Mouse (Mus musculus): ENCODE results near the gene Satb1. TPM values are rescaled to one million over a fixed set of nuclear protein-coding genes. Genes with fewer than 3 reads are reported as not detected.

Gene Satb1
- polyA plus RNA-seq, 1 experiment from 2014 or later: 32.1 TPM

DNA sequence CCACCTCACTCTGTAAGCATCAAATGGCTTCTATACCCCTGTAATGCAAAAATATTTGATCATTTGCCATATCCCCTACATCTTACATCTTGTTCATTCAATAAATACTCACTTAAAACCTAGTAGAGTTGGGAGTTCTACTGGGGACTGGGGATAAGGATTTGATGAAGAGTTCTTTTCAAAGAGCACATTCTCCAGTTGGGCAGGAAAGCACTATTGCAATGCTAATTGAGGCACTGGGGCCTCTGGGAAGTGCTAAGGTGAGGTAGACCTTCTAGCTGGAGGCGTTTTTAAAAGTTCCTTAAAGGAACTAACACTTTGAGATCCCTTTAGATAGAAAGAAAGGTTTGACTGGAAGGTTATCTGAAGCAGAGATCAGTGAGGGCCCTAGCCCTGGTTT is 3.8 kb upstream of the Satb1 start:
- Histone ChIP-seq H3K27me3 (peaks cover 22% of the 10 kb centered on the region), H3K36me3 (no peaks in the 10 kb centered on the region), H3K27ac (no peak overlapping the region), H3K9ac (no peak overlapping the region), H3K4me3 (no peak overlapping the region), H3K4me2 (no peak overlapping the region), H3K4me1 (replicated peaks) (peaks cover 16% of the 10 kb centered on the region), H3K9me3 (no peaks in the 10 kb centered on the region)
- ATAC-seq (ENCODE audit: low FRiP score): no peak
- WGBS: 16% methylated on average over 1 of the region's 1 CpGs

DNA sequence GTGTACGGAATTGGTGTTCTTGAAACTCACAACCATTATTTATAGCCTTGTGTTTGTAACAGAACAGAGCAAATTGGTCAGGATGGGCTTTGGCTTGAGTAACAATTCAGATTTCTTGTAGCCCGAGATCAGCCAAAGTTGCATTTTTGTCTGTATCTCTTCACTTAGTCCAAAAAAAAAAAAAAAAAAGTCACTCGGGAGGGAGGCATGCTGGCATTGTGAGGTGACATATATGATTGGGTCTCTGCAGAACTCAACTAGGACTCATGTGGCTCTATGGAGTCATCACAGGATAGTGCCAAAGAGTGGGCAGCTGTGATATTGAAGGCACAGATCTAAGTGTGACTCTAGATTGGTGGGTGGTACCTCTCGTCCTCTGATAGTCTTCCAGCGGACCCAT is 3.2 kb upstream of the Satb1 start:
- Histone ChIP-seq H3K27ac (no peak overlapping the region), H3K4me2 (no peak overlapping the region), H3K4me3 (no peak overlapping the region), H3K4me1 (replicated peaks) (peaks cover 23% of the 10 kb centered on the region), H3K27me3 (peaks cover 29% of the 10 kb centered on the region), H3K36me3 (no peaks in the 10 kb centered on the region), H3K9ac (no peak overlapping the region), H3K9me3 (no peaks in the 10 kb centered on the region)
- WGBS: 93% methylated on average over 5 of the region's 5 CpGs
- ATAC-seq (ENCODE audit: low FRiP score): no peak

DNA sequence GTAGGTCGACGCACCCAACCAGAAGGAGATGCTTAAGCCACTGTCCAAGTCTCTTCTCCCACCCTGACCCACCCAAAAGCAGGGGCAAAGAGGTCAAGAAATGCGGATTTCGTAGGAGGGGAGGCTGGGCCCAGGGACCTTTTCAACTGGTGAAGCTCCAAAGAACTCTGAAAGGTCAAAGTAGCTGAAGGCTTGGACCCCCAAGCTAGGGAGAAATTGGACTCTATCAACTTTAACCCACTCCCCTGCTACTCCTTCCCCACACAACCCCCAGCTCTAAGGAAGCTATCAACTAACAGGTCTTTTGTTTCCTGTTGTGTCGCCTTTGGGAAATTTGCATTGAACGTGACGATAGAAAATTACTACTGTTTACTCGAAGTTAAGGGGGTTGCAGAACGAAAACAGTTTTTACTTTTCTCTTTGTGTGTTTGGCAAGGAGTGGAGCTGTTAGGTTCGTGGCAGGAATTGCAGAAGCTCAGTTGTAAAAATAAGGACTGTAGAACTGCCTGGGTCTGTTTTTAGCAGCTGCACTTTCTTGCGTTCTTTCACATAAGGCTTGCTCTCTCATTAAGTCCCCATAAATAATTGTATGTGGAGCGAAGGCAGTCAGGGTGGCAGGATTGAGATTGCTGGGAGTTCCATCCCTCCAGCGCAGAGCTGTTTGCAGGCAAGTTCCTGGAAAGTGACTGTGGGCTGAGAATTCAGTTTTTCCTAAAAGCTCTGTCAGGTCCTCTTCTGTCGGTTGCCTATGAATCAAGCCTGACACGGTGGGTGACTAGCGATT is 680 bp upstream of the Satb1 start:
- H3K4me1 ChIP-seq (replicated peaks): peaks cover 24% of the 10 kb centered on the region
- ATAC-seq (ENCODE audit: low FRiP score): no peak
- 3% methylated on average over 16 of the region's 16 CpGs for WGBS
- no peaks in the 10 kb centered on the region for H3K9me3 ChIP-seq
- H3K9ac ChIP-seq: peak overlapping the region; percentile 83
- no peaks in the 10 kb centered on the region for H3K36me3 ChIP-seq
- H3K27ac ChIP-seq: no peak overlapping the region
- H3K27me3 ChIP-seq: peaks cover 39% of the 10 kb centered on the region
- H3K4me3 ChIP-seq: peak overlapping the region; percentile 73
- H3K4me2 ChIP-seq: peak overlapping the region; percentile 99

DNA sequence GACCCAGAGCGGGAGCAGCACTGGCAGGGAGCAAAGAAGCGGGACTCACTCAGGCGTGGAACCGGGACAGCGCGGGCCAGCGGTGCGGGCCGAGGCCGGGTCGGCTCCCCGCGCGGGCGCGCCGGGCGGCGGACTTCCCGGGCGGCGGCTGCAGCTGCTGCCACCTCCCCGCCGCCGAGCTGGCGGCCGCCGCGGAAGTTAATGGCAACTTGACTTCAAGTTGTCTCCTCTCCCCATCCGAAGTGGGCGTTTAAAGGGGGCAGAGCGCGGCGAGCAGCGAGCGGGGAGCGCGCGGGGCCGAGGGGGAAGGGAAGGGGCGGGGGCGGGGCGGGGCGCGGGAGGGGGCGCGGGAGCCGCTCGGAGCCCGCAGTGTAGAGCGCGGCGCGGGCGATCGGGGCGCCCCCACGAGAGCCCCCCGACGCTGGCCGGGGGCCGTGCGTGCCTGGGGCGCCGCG is 642 bp downstream of the Satb1 start:
- peak; percentile 84 for ATAC-seq (ENCODE audit: low FRiP score)
- peak overlapping the region; percentile 99 for H3K4me2 ChIP-seq
- H3K9ac ChIP-seq: peak overlapping the region; percentile 83
- H3K4me3 ChIP-seq: peak overlapping the region; percentile 73
- 0% methylated on average over 32 of the region's 66 CpGs for WGBS
- no peaks in the 10 kb centered on the region for H3K9me3 ChIP-seq
- H3K27me3 ChIP-seq: peaks cover 47% of the 10 kb centered on the region
- H3K36me3 ChIP-seq: no peaks in the 10 kb centered on the region
- H3K27ac ChIP-seq: peak overlapping the region; percentile 35
- peaks cover 24% of the 10 kb centered on the region for H3K4me1 ChIP-seq (replicated peaks)

DNA sequence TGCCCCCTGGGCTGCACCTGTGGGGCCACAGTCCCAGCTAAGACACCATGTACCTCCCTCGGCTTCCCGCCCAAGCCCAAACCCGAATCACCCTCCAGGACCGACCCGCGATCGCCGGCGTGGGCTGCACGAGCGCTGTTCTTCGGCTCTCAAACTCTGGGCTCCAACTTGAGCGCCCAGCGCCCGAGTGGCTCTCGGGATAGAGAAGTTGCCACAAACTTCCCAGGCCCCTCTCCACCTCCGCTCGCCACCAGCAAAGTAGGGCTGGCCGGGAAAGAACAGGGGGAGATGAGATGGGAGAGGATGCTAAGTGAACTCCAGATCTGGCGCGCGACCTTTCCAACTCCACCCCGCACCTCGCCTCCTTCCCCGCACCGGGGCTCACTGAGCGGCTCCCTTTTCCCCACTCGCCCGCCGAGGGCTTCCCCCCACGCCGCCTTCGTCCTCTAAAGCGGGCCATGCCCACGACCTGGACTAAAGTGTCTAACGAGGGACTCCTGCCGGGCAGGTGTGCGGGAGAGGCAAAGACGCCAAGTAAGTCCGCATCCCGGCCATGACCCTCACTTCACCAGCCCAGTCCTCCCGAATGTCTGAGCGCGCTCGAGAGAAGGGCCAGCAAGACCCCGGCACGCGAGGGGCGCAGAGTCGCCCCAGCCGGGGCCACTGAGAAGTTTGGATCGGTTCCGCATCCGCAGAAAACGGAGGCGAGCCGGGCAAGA is 1.2 kb downstream of the Satb1 start:
- Histone ChIP-seq H3K36me3 (no peaks in the 10 kb centered on the region), H3K4me2 (peak overlapping the region; percentile 99), H3K4me3 (peak overlapping the region; percentile 73), H3K9ac (peak overlapping the region; percentile 83), H3K27ac (peak overlapping the region; percentile 35), H3K27me3 (peaks cover 49% of the 10 kb centered on the region), H3K9me3 (no peaks in the 10 kb centered on the region), H3K4me1 (replicated peaks) (peaks cover 24% of the 10 kb centered on the region)
- under 1% methylated on average over 55 of the region's 57 CpGs for WGBS
- 0 out of 2 replicates have a peak, but pooled peaks have one; percentile 14 for ATAC-seq (ENCODE audit: low FRiP score)

DNA sequence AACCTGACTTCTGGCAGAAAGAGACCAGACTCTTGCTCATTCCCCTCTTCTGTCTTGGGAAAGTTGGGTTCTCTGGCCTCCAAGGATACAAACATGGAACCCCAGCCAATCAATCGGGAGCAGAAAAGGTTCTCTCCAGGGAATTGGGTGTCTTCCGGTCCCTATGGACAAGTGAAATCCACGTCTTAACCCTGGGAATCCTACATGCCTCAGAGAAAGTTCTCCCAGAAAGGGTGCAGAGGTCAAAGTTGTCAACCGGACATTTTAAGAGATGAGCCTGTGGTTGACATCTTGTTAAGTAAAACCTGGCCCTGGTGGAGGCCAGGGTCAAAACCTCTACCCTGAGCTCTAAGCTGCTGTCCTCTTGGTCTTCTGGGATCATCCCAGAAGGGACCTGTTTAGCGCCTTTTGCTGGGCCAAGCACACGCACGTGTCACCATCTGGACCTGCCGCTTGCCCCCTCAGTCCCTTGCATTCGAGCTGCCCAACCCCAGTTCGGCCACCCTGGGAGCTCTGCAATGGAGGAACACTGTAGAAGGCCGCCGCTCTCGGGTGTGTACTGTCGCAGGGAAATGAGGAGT is 1.9 kb downstream of the Satb1 start:
- Histone ChIP-seq H3K36me3 (no peaks in the 10 kb centered on the region), H3K4me3 (peak overlapping the region; percentile 73), H3K9ac (peak overlapping the region; percentile 83), H3K4me1 (replicated peaks) (peaks cover 24% of the 10 kb centered on the region), H3K4me2 (peak overlapping the region; percentile 99), H3K27ac (no peak overlapping the region), H3K27me3 (peaks cover 53% of the 10 kb centered on the region), H3K9me3 (no peaks in the 10 kb centered on the region)
- no peak for ATAC-seq (ENCODE audit: low FRiP score)
- WGBS: 13% methylated on average over 14 of the region's 14 CpGs

DNA sequence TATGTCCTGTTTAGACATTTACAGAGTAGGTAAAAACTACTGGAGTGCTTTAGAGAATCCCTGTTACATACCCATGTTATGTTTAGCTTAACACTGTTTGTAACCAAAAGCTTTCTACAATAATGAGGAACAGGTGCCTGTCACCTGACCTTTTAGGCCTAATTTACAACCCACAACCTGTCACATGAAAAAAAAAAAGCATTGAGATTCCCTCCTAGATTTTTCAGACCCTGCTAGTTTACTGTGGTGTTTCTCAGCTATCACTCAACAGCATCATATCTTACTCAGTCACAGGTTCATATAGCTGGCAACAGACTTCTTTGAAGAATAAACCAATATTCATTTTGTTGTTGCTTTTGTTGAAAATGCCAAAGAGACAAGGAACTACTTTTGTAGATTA is 3.7 kb downstream of the Satb1 start:
- no peak overlapping the region for H3K4me3 ChIP-seq

DNA sequence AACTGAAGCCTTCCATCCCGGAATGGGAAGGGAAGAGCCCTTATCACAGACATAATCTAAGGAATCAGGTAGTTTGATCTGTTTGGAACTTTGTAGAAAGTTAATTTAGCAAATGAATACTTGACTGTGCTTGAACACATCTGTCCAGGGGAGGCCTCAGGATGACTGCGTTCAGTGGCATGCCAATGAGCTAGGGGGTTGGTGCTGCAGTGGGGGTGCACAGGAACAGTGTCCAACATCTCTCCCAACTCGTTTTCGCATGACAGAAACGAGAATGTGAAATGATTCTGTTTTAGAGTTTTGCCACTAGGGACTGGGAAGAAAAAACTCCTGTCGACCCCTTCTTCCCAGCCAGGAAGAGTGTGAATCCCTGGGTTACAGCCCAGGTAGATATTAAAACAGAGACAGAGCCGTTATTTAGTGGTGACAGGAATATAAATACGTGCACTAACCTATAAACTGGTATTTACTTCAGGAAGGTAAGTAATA is 5.1 kb downstream of the Satb1 start:
- Histone ChIP-seq H3K36me3 (no peaks in the 10 kb centered on the region), H3K4me3 (no peak overlapping the region), H3K9ac (no peak overlapping the region), H3K9me3 (no peaks in the 10 kb centered on the region), H3K4me2 (no peak overlapping the region), H3K27ac (no peak overlapping the region), H3K27me3 (peaks cover 35% of the 10 kb centered on the region), H3K4me1 (replicated peaks) (peaks cover 11% of the 10 kb centered on the region)
- WGBS: 79% methylated on average over 8 of the region's 8 CpGs
- ATAC-seq (ENCODE audit: low FRiP score): no peak

More for the DNA sequence above, 3.7 kb downstream of the Satb1 start:
- H3K4me1 ChIP-seq (replicated peaks): peaks cover 24% of the 10 kb centered on the region
- peaks cover 42% of the 10 kb centered on the region for H3K27me3 ChIP-seq
- H3K4me2 ChIP-seq: no peak overlapping the region
- H3K36me3 ChIP-seq: no peaks in the 10 kb centered on the region
- H3K27ac ChIP-seq: no peak overlapping the region
- H3K9me3 ChIP-seq: no peaks in the 10 kb centered on the region
- ATAC-seq (ENCODE audit: low FRiP score): no peak
- H3K9ac ChIP-seq: no peak overlapping the region

DNA sequence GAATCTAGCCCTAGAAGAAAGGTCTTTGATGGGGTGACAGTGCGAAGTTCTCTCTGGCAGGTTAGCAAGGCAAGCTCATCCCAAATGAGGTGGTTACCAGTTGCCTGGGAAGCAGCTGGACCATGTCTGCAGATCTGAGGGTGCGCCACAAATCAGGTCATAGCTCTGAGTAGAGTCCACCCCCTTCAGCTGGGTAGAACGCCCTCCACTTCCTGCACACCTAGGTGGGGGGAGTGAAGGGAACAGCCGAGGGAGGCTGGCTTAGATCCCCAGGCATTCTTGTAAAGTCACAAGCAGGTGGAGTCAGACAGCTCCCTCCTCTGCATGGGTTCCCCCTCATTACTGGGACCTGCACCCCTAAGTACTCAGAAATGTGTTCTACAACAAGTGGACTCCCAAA is 6.6 kb downstream of the Satb1 start:
- Histone ChIP-seq H3K4me2 (no peak overlapping the region), H3K27ac (no peak overlapping the region), H3K4me1 (replicated peaks) (peaks cover 4% of the 10 kb centered on the region), H3K27me3 (peaks cover 27% of the 10 kb centered on the region), H3K9me3 (no peaks in the 10 kb centered on the region), H3K36me3 (no peaks in the 10 kb centered on the region), H3K9ac (no peak overlapping the region), H3K4me3 (no peak overlapping the region)
- 70% methylated on average over 4 of the region's 4 CpGs for WGBS
- no peak for ATAC-seq (ENCODE audit: low FRiP score)

DNA sequence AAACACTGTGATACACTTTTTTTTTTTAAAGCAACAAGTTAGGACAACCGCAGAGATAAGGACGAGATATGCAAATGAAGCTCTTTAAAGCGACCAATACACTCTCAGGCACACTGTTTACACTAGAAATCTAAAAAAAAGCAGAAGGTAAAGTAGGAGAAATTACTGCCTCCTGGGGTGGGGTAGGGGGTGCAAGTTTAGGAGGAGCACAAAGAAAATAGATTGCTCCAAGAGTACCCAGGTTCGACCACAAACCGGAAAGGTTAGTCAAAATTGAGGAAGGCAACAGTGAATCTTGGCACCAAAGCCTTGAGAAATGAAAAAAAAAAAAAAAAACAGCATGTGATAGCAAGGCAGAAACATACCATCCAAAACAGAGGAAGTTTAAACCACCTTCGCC is 18.8 kb downstream of the Satb1 start:
- Histone ChIP-seq H3K9me3 (no peaks in the 10 kb centered on the region), H3K4me2 (no peak overlapping the region), H3K27ac (no peak overlapping the region), H3K27me3 (no peaks in the 10 kb centered on the region), H3K4me1 (replicated peaks) (peaks cover 19% of the 10 kb centered on the region), H3K36me3 (no peaks in the 10 kb centered on the region), H3K9ac (no peak overlapping the region), H3K4me3 (no peak overlapping the region)
- 32% methylated on average over 6 of the region's 6 CpGs for WGBS
- no peak for ATAC-seq (ENCODE audit: low FRiP score)

DNA sequence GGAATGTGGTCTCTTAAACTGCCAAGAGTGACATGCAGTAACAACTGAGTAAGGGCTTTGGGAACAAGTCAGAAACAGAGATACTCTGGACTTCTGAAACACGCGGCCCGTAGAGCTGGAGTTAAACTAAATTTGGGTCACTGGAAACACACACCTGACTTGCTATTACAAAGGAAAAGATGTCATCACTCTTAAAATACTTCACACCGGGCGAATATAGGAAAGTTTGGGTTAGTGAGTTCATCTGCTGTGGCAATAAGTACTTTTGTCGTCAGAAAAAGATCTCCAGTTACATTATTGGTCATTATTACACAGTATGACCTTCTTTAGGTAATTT is 19.3 kb downstream of the Satb1 start:
- no peak for ATAC-seq (ENCODE audit: low FRiP score)
- H3K4me3 ChIP-seq: peak overlapping the region; percentile 86
- peak overlapping the region; percentile 95 for H3K9ac ChIP-seq
- H3K36me3 ChIP-seq: no peaks in the 10 kb centered on the region
- H3K4me1 ChIP-seq (replicated peaks): peaks cover 24% of the 10 kb centered on the region
- H3K9me3 ChIP-seq: no peaks in the 10 kb centered on the region
- no peaks in the 10 kb centered on the region for H3K27me3 ChIP-seq
- 2% methylated on average over 6 of the region's 6 CpGs for WGBS
- H3K27ac ChIP-seq: peak overlapping the region; percentile 97
- peak overlapping the region; percentile 70 for H3K4me2 ChIP-seq

DNA sequence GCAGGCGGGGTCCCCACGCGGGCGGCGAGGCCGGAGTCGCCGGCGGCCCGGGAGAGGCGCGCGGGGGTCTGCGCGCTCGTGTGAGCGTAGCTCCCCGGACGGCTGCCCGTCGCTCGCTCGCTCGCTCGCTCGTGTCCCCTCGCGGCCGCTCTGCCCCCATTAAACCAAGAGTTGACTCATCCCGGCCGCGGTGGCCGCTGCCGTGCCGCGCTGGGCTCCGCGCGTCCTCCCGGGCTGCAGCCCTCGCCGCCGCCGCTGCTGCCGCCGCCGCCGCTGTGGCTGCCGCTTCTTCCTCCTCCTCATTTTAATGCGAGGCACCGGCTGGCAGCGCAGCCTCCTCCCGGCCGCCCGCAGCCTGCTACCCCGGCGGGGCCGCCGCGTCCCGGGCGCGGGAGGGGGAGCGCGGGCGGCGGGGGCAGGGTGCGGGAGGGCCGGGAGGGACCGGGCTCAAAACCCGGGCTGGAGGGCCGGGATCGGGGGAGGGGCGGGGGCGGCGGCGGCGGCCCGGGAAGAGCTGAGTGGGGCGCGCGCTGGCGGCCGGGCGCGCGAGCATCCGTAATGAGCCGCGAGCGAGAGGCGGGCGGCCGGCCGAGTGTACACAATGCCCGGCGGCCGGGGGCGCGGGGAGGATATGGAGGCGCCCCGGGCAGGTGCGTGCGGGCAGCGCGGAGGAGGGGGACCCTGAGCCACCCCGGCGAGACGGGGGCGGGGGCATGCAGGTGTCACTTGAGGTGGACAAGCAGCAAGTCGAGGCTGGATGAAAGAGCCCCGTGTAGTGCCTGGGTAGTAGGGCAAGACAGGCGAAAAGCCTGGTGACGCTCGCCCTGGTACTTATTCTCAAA is 19.9 kb downstream of the Satb1 start:
- Histone ChIP-seq H3K4me3 (peak overlapping the region; percentile 86), H3K27ac (peak overlapping the region; percentile 97), H3K4me2 (peak overlapping the region; percentile 70), H3K9me3 (no peaks in the 10 kb centered on the region), H3K4me1 (replicated peaks) (peaks cover 26% of the 10 kb centered on the region), H3K9ac (peak overlapping the region; percentile 95), H3K36me3 (no peaks in the 10 kb centered on the region), H3K27me3 (no peaks in the 10 kb centered on the region)
- peak; percentile 86 for ATAC-seq (ENCODE audit: low FRiP score)
- WGBS: under 1% methylated on average over 61 of the region's 115 CpGs

Measured in hindbrain, embryonic 13.5 days (tissue).